Mouse (Mus musculus) adrenal gland, postnatal 10 days (tissue): ENCODE results near the gene Eps15l1. TPM values are rescaled to one million over a fixed set of nuclear protein-coding genes. Genes with fewer than 3 reads are reported as not detected.

Experiments used
- DNase-seq: peaks from one replicate; pipeline ENCODE4 v3.0.0; 2021; ENCODE audit warnings: mixed read lengths
- total RNA-seq, 2 experiments: library from RNA; stranded (reverse); gene quantifications; 2 replicates each; pipeline ENCODE4 v1.2.3; 2021

The Eps15l1 gene
- total RNA-seq, 2 experiments from 2014 or later = 41.6 to 63.1 TPM

GRCm38 (mm10) chr8:72350727-72351126 lies 70.5 kb downstream of the Eps15l1 start:
- no peak for DNase-seq

- no peak for DNase-seq
These were observed 71.4 kb downstream of the Eps15l1 start for GRCm38 (mm10) chr8:72349838-72350237.

GRCm38 (mm10) chr8:72348956-72349355 lies 72.3 kb downstream of the Eps15l1 start:
- DNase-seq = no peak

GRCm38 (mm10) chr8:72348114-72348513 lies 73.1 kb downstream of the Eps15l1 start:
- DNase-seq = no peak

GRCm38 (mm10) chr8:72347553-72347952 lies 73.7 kb downstream of the Eps15l1 start:
- no peak for DNase-seq

GRCm38 (mm10) chr8:72343725-72344124 lies 77.5 kb downstream of the Eps15l1 start:
- no peak for DNase-seq

GRCm38 (mm10) chr8:72342556-72343300 lies 78.5 kb downstream of the Eps15l1 start:
- no peak for DNase-seq

GRCm38 (mm10) chr8:72337034-72337433 lies 84.2 kb downstream of the Eps15l1 start:
- DNase-seq = no peak

GRCm38 (mm10) chr8:72336273-72336672 lies 85.0 kb downstream of the Eps15l1 start:
- DNase-seq = no peak

- DNase-seq = no peak
These were observed 87.1 kb downstream of the Eps15l1 start for GRCm38 (mm10) chr8:72334144-72334641.

GRCm38 (mm10) chr8:72333429-72334143 lies 87.7 kb downstream of the Eps15l1 start:
- DNase-seq = no peak

GRCm38 (mm10) chr8:72331631-72332030 lies 89.6 kb downstream of the Eps15l1 start:
- DNase-seq = peak; percentile 55

GRCm38 (mm10) chr8:72330806-72331516 lies 90.3 kb downstream of the Eps15l1 start:
- no peak for DNase-seq

GRCm38 (mm10) chr8:72329116-72329515 lies 92.1 kb downstream of the Eps15l1 start:
- no peak for DNase-seq

- DNase-seq = no peak
These were observed 96.6 kb downstream of the Eps15l1 start for GRCm38 (mm10) chr8:72324708-72325107.

GRCm38 (mm10) chr8:72324036-72324706 lies 97.1 kb downstream of the Eps15l1 start:
- DNase-seq = no peak

- no peak for DNase-seq
These were observed 98.0 kb downstream of the Eps15l1 start for GRCm38 (mm10) chr8:72323131-72323725.

- peak; percentile 75 for DNase-seq
These were observed 98.8 kb downstream of the Eps15l1 start for GRCm38 (mm10) chr8:72322471-72322889.

GRCm38 (mm10) chr8:72321635-72322441 lies 99.4 kb downstream of the Eps15l1 start:
- DNase-seq = no peak

- DNase-seq = no peak
These were observed 100.3 kb downstream of the Eps15l1 start for GRCm38 (mm10) chr8:72320803-72321583.
